Mouse (Mus musculus) neural tube, embryonic 12.5 days (tissue): ENCODE measurements at regions not wholly inside any gene's neighbourhood (a gene's known extent, or its start where the extent isn't known, plus 50 kb on each side); places are given as distances from the start of the nearest gene placed in this dataset.

ENCODE experiments used
- ATAC-seq: fragments of 200-750 bp; cut with Nextera tagmentation; 2 replicates; pipeline ENCODE4 v1.8.0; 2017; ENCODE audit warnings: low read depth, mild to moderate bottlenecking, moderate TSS enrichment, moderate library complexity; ENCODE audit not compliant: low FRiP score
- H3K27ac ChIP-seq: fragments of 300-500 bp; sonication (generic); 2 replicates; pipeline ENCODE4 v1.5.1; 2016
- H3K27me3 ChIP-seq: fragments of 300-500 bp; sonication (generic); replicated peaks from 2 replicates; pipeline ENCODE4 v1.6.1; 2016; ENCODE audit warnings: mild to moderate bottlenecking
- H3K36me3 ChIP-seq: fragments of 300-500 bp; sonication (generic); 2 replicates; pipeline ENCODE4 v1.6.1; 2016; ENCODE audit warnings: mild to moderate bottlenecking
- H3K4me1 ChIP-seq: fragments of 300-500 bp; sonication (generic); 2 replicates; pipeline ENCODE4 v1.6.1; 2016
- H3K4me2 ChIP-seq: fragments of 300-500 bp; sonication (generic); replicated peaks from 2 replicates; pipeline ENCODE4 v1.6.1; 2016; ENCODE audit warnings: mild to moderate bottlenecking
- H3K4me3 ChIP-seq: fragments of 300-500 bp; sonication (generic); 2 replicates; pipeline ENCODE4 v1.5.1; 2016
- H3K9ac ChIP-seq: fragments of 300-500 bp; sonication (generic); 2 replicates; pipeline ENCODE4 v1.6.1; 2016; ENCODE audit warnings: mild to moderate bottlenecking
- H3K9me3 ChIP-seq: fragments of 300-500 bp; sonication (generic); 2 replicates; pipeline ENCODE4 v1.6.1; 2016; ENCODE audit warnings: mild to moderate bottlenecking
- WGBS: fragments of 180-500 bp; shearing (Covaris S2); methylation state at CpG from one replicate; pipeline ENCODE4 v1.1.7; 2016; 5-methylcytosine and 5-hydroxymethylcytosine counted together

DNA sequence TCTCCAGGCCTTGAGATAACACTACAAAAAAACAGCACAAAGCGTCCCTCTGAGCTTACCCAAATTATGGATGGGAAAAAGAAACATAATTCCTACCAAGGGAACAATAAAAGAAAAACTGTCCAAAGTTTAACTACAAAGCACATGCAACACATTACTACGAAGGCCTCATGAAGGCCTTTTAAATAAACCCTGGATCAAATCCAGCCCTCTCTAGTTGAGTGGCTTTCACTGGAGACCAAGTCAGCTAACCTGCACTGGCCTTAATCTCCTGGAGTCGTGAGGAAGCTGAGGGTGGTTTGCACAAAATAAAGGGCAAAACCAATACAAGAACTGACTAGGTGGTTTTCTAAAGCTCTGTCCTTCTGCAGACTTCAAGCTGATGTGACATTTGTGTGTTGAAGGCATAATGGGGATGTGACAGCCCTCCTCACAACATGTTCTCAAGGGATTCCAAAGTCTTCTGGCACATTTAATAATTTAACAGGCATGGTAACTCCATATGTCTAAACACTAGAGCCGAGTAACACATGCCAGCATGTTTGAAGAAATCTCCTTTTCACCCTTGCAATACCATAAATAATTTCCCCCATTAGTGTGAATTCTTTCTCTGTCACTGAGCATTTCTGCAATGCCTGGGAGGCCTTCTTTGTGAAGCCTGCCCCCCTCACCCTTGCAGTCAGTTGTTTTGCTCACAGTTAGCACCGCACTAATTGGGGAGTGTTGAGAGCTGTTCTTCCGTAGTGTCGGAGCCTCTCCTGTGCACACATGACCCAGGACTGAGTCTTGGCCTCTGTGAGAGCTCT, 50.0 kb upstream of the Cep85l start:
- Histone ChIP-seq H3K27me3 (no peaks in the 10 kb centered on the region), H3K4me1 (no peaks in the 10 kb centered on the region), H3K4me2 (no peak overlapping the region), H3K4me3 (no peak overlapping the region), H3K9me3 (no peaks in the 10 kb centered on the region), H3K27ac (no peak overlapping the region), H3K36me3 (no peaks in the 10 kb centered on the region), H3K9ac (no peak overlapping the region)
- no peak for ATAC-seq
- WGBS, result 54% methylated on average over 7 of the region's 7 CpGs
